Mouse (Mus musculus) midbrain, embryonic 16.5 days (tissue): ENCODE results near the gene Trem1. TPM values are rescaled to one million over a fixed set of nuclear protein-coding genes. Genes with fewer than 3 reads are reported as not detected.

ENCODE experiments used
- ATAC-seq: fragments of 200-750 bp; cut with Nextera tagmentation; 2 replicates; pipeline ENCODE4 v1.8.0; 2017; ENCODE audit warnings: moderate TSS enrichment
- H3K27ac ChIP-seq: fragments of 300-500 bp; sonication (generic); 2 replicates; pipeline ENCODE4 v1.5.1; 2014; ENCODE audit warnings: mild to moderate bottlenecking, low read length, mixed read lengths
- H3K27me3 ChIP-seq: fragments of 300-500 bp; sonication (generic); 2 replicates; pipeline ENCODE4 v1.6.1; 2014; ENCODE audit warnings: low read depth, low read length, mixed read lengths; ENCODE audit not compliant: control insufficient read depth, insufficient read depth
- H3K36me3 ChIP-seq: fragments of 300-500 bp; sonication (generic); 2 replicates; pipeline ENCODE4 v1.6.1; 2014; ENCODE audit warnings: mild to moderate bottlenecking, low read length, moderate library complexity, mixed read lengths; ENCODE audit not compliant: control insufficient read depth, insufficient read depth
- H3K4me1 ChIP-seq: fragments of 300-500 bp; sonication (generic); 2 replicates; pipeline ENCODE4 v1.6.1; 2014; ENCODE audit warnings: mild to moderate bottlenecking, low read length, mixed read lengths; ENCODE audit not compliant: control insufficient read depth, insufficient read depth
- H3K4me2 ChIP-seq: fragments of 300-500 bp; sonication (generic); 2 replicates; pipeline ENCODE4 v1.6.1; 2014; ENCODE audit warnings: mild to moderate bottlenecking, low read length, mixed read lengths
- H3K4me3 ChIP-seq: fragments of 300-500 bp; sonication (generic); 2 replicates; pipeline ENCODE4 v1.5.1; 2014; ENCODE audit warnings: low read depth, mild to moderate bottlenecking, low read length, moderate library complexity, mixed read lengths
- H3K9ac ChIP-seq: fragments of 300-500 bp; sonication (generic); 2 replicates; pipeline ENCODE4 v1.6.1; 2014; ENCODE audit warnings: low read depth, low read length, mixed read lengths
- H3K9me3 ChIP-seq: fragments of 300-500 bp; sonication (generic); replicated peaks from 2 replicates; pipeline ENCODE4 v1.6.1; 2014; ENCODE audit warnings: mild to moderate bottlenecking, low read length, mixed read lengths; ENCODE audit not compliant: control insufficient read depth, poor library complexity, severe bottlenecking
- WGBS: fragments of 180-500 bp; shearing (Covaris S2); extraction: QIAGEN DNeasy Blood & Tissue Kit; methylation state at CpG from one replicate; pipeline ENCODE4 v1.1.7; 2014; 5-methylcytosine and 5-hydroxymethylcytosine counted together
- polyA plus RNA-seq: library from polyadenylated mRNA; unstranded; fragments of >200 nt; fragmentation: Nextera tagmentation; extraction: Ambion mirVana; gene quantifications from 2 replicates; pipeline ENCODE4 v1.2.1, GENCODE M21; 2015

Gene Trem1
- not detected in 2 replicates for polyA plus RNA-seq

- no peak within 1 kb of the TSS for H3K9ac ChIP-seq
- no peaks in the 10 kb centered on the region for H3K9me3 ChIP-seq
- H3K36me3 ChIP-seq, result no peaks in the 10 kb centered on the region
- no peak for ATAC-seq
- WGBS, result 83% methylated on average over 6 of the region's 6 CpGs
- no peak within 1 kb of the TSS for H3K4me2 ChIP-seq
- no peak within 1 kb of the TSS for H3K4me3 ChIP-seq
- no peaks in the 10 kb centered on the region for H3K27me3 ChIP-seq
- H3K4me1 ChIP-seq, result no peaks in the 10 kb centered on the region
- H3K27ac ChIP-seq, result no peak within 1 kb of the TSS
These were observed at the start of gene Trem1 for GRCm38 (mm10) chr17:48232518-48232917. TSS of gene Trem1 (plus strand) at chr17:48232768.

GRCm38 (mm10) chr17:48185252-48185651 lies 47.3 kb upstream of the Trem1 start:
- no peak for ATAC-seq
- no peak overlapping the region for H3K27ac ChIP-seq
- H3K4me1 ChIP-seq, result no peaks in the 10 kb centered on the region
- no peaks in the 10 kb centered on the region for H3K27me3 ChIP-seq
- H3K9me3 ChIP-seq, result no peaks in the 10 kb centered on the region
- H3K4me2 ChIP-seq, result no peak overlapping the region
- H3K36me3 ChIP-seq, result no peaks in the 10 kb centered on the region
- H3K9ac ChIP-seq, result no peak overlapping the region
- no peak overlapping the region for H3K4me3 ChIP-seq
- 76% methylated on average over 5 of the region's 5 CpGs for WGBS

GRCm38 (mm10) chr17:48192366-48192765 lies 40.2 kb upstream of the Trem1 start:
- Histone ChIP-seq H3K9me3 (no peaks in the 10 kb centered on the region), H3K9ac (no peak overlapping the region), H3K27me3 (no peaks in the 10 kb centered on the region), H3K4me2 (no peak overlapping the region), H3K36me3 (no peaks in the 10 kb centered on the region), H3K27ac (no peak overlapping the region), H3K4me3 (no peak overlapping the region), H3K4me1 (no peaks in the 10 kb centered on the region)
- no peak for ATAC-seq
- 80% methylated on average over 2 of the region's 2 CpGs for WGBS

- no peak overlapping the region for H3K27ac ChIP-seq
- H3K4me2 ChIP-seq, result no peak overlapping the region
- no peak overlapping the region for H3K4me3 ChIP-seq
- no peaks in the 10 kb centered on the region for H3K27me3 ChIP-seq
- no peaks in the 10 kb centered on the region for H3K4me1 ChIP-seq
- no peaks in the 10 kb centered on the region for H3K36me3 ChIP-seq
- ATAC-seq, result no peak
- no peak overlapping the region for H3K9ac ChIP-seq
- 96% methylated on average over 12 of the region's 12 CpGs for WGBS
- H3K9me3 ChIP-seq, result 0 out of 2 replicates have a peak, but pooled peaks cover 2% of the 10 kb centered on the region
These were observed 29.5 kb upstream of the Trem1 start for GRCm38 (mm10) chr17:48203086-48203485.

- Histone ChIP-seq H3K36me3 (no peaks in the 10 kb centered on the region), H3K9ac (no peak overlapping the region), H3K27ac (no peak overlapping the region), H3K9me3 (no peaks in the 10 kb centered on the region), H3K4me3 (no peak overlapping the region), H3K4me2 (no peak overlapping the region), H3K27me3 (no peaks in the 10 kb centered on the region), H3K4me1 (no peaks in the 10 kb centered on the region)
- ATAC-seq, result no peak
- 95% methylated on average over 12 of the region's 12 CpGs for WGBS
These were observed 20.0 kb upstream of the Trem1 start for GRCm38 (mm10) chr17:48212596-48212995.

GRCm38 (mm10) chr17:48213511-48213910 lies 19.1 kb upstream of the Trem1 start:
- Histone ChIP-seq H3K9me3 (no peaks in the 10 kb centered on the region), H3K4me2 (no peak overlapping the region), H3K27ac (no peak overlapping the region), H3K4me1 (no peaks in the 10 kb centered on the region), H3K27me3 (no peaks in the 10 kb centered on the region), H3K9ac (no peak overlapping the region), H3K4me3 (no peak overlapping the region), H3K36me3 (no peaks in the 10 kb centered on the region)
- WGBS, result 70% methylated on average over 5 of the region's 5 CpGs
- ATAC-seq, result no peak

GRCm38 (mm10) chr17:48215429-48215828 lies 17.1 kb upstream of the Trem1 start:
- Histone ChIP-seq H3K4me1 (no peaks in the 10 kb centered on the region), H3K27ac (no peak overlapping the region), H3K4me2 (no peak overlapping the region), H3K36me3 (no peaks in the 10 kb centered on the region), H3K9ac (no peak overlapping the region), H3K9me3 (no peaks in the 10 kb centered on the region), H3K27me3 (no peaks in the 10 kb centered on the region), H3K4me3 (no peak overlapping the region)
- no peak for ATAC-seq
- WGBS, result 87% methylated on average over 1 of the region's 1 CpGs

GRCm38 (mm10) chr17:48230680-48231079 lies 1.9 kb upstream of the Trem1 start:
- WGBS, result 90% methylated on average over 7 of the region's 7 CpGs
- no peaks in the 10 kb centered on the region for H3K27me3 ChIP-seq
- H3K36me3 ChIP-seq, result no peaks in the 10 kb centered on the region
- no peak overlapping the region for H3K4me3 ChIP-seq
- no peak overlapping the region for H3K27ac ChIP-seq
- H3K9ac ChIP-seq, result no peak overlapping the region
- no peaks in the 10 kb centered on the region for H3K4me1 ChIP-seq
- H3K9me3 ChIP-seq, result no peaks in the 10 kb centered on the region
- H3K4me2 ChIP-seq, result no peak overlapping the region
- ATAC-seq, result no peak

- no peaks in the 10 kb centered on the region for H3K4me1 ChIP-seq
- H3K9ac ChIP-seq, result no peak overlapping the region
- no peak overlapping the region for H3K27ac ChIP-seq
- WGBS, result 87% methylated on average over 4 of the region's 4 CpGs
- H3K4me2 ChIP-seq, result no peak overlapping the region
- H3K36me3 ChIP-seq, result no peaks in the 10 kb centered on the region
- H3K4me3 ChIP-seq, result no peak overlapping the region
- ATAC-seq, result no peak
- no peaks in the 10 kb centered on the region for H3K27me3 ChIP-seq
- 0 out of 2 replicates have a peak, but pooled peaks cover 2% of the 10 kb centered on the region for H3K9me3 ChIP-seq
These were observed 1.2 kb downstream of the Trem1 start for GRCm38 (mm10) chr17:48233789-48234188.
